Mouse (Mus musculus) limb, embryonic 13.5 days (tissue): Measurements from ENCODE around the gene Lbp. TPM values are rescaled to one million over a fixed set of nuclear protein-coding genes. Genes with fewer than 3 reads are reported as not detected.

Source experiments
- ATAC-seq: fragments of 200-750 bp; cut with Nextera tagmentation; 2 replicates; pipeline ENCODE4 v1.8.0; 2017; ENCODE audit warnings: low read depth, moderate number of reproducible peaks, moderate TSS enrichment; ENCODE audit not compliant: low FRiP score
- H3K27ac ChIP-seq: fragments of 300-500 bp; sonication (generic); 2 replicates; pipeline ENCODE4 v1.5.1; 2015; ENCODE audit warnings: inconsistent platforms, mild to moderate bottlenecking, moderate library complexity
- H3K27me3 ChIP-seq: fragments of 300-500 bp; sonication (generic); 2 replicates; pipeline ENCODE4 v1.6.1; 2015; ENCODE audit warnings: mild to moderate bottlenecking, inconsistent platforms
- H3K36me3 ChIP-seq: fragments of 300-500 bp; sonication (generic); 2 replicates; pipeline ENCODE4 v1.6.1; 2015; ENCODE audit warnings: inconsistent platforms, mild to moderate bottlenecking, moderate library complexity
- H3K4me1 ChIP-seq: fragments of 300-500 bp; sonication (generic); 2 replicates; pipeline ENCODE4 v1.6.1; 2015; ENCODE audit warnings: inconsistent platforms
- H3K4me2 ChIP-seq: fragments of 300-500 bp; sonication (generic); replicated peaks from 2 replicates; pipeline ENCODE4 v1.6.1; 2015; ENCODE audit warnings: inconsistent platforms, mild to moderate bottlenecking, moderate library complexity
- H3K4me3 ChIP-seq: fragments of 300-500 bp; sonication (generic); 2 replicates; pipeline ENCODE4 v1.5.1; 2015; ENCODE audit warnings: moderate library complexity, mild to moderate bottlenecking, inconsistent platforms
- H3K9ac ChIP-seq: fragments of 300-500 bp; sonication (generic); 2 replicates; pipeline ENCODE4 v1.6.1; 2015; ENCODE audit warnings: mild to moderate bottlenecking, inconsistent platforms
- H3K9me3 ChIP-seq: fragments of 300-500 bp; sonication (generic); 2 replicates; pipeline ENCODE4 v1.6.1; 2016; ENCODE audit warnings: inconsistent platforms
- WGBS: fragments of 180-500 bp; shearing (Covaris S2); methylation state at CpG from one replicate; pipeline ENCODE4 v1.1.7; 2015; 5-methylcytosine and 5-hydroxymethylcytosine counted together
- polyA plus RNA-seq: library from polyadenylated mRNA; unstranded; fragments of >200 nt; fragmentation: Nextera tagmentation; extraction: Ambion mirVana; gene quantifications from 2 replicates; pipeline ENCODE4 v1.2.1, GENCODE M21; 2015

Gene Lbp
- 3.9 and 4.7 TPM in 2 replicates for polyA plus RNA-seq

DNA sequence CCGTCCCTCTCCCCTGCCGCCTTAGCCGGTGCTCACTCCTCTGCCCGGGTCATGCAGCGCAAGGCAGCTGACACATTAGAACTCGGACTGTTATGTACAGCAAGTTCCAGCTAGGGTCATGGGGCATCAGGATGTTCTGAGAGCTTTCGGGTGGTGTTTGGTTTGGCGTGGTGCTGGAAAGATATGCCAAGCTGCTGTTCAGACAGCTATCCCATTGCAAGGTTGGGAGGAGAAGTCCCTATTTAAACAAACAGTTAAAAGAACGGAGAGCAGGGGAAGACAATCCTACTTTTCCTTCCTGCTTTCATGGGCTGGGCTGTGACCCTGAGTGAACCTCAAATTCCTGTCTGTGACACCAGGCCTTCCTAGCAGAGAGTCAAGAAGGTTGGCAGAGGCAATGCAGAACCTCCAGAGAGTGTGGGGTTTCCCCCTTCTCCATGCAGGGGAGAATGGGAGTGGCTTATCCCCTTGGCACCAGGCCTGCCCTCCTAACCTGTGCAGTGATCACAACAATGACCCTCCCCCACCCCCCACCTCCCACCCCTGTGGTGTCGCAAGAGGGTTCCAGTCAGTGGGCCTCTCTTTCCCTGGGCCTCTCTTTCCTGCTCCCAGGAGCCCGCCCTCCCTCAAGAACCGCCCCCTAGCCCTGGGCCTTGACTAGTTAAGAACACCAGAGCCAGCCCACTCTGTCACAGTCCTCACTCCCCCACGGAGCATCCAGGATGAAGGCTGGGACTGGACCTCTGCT, at the start of gene Lbp:
Gene Lbp (plus strand): TSS at position 546 of the 748 bp plus-strand sequence.
- Histone ChIP-seq H3K27ac (peak within 1 kb of the TSS; percentile 22; the same call in 1 of the 2 replicates), H3K9me3 (no peaks in the 10 kb centered on the region), H3K4me3 (no peak within 1 kb of the TSS), H3K36me3 (no peaks in the 10 kb centered on the region), H3K27me3 (no peaks in the 10 kb centered on the region), H3K4me1 (peaks cover 10% of the 10 kb centered on the region), H3K9ac (no peak within 1 kb of the TSS), H3K4me2 (no peak within 1 kb of the TSS; the same call in 1 of the 2 replicates)
- WGBS, result 49% methylated on average over 13 of the region's 13 CpGs
- peak; percentile 51 for ATAC-seq

DNA sequence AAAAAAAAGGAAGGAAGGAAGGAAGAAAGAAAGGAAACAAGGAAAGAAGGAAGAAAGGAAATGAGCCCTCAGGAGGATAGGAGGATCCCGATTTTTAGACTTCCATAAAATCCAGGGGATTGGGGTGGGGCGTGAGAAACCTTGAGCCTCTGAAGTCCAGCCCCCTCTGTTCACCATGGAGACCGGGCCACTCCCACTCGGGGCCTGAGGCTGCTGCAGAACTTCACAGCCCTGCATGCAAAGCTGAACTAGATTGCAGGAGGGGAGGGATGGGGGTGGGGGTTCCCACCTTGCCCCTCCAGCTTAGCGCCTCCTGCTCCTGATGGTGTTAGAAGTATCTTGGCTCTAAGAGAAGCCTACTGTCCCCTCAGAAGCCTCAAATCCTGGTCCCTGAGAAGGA, 49.4 kb upstream of the Lbp start:
- Histone ChIP-seq H3K9me3 (no peaks in the 10 kb centered on the region), H3K4me1 (peaks cover 27% of the 10 kb centered on the region), H3K4me3 (no peak overlapping the region), H3K27me3 (0 out of 2 replicates have a peak, but pooled peaks cover 4% of the 10 kb centered on the region), H3K27ac (no peak overlapping the region), H3K9ac (peak overlapping the region; percentile 39; the same call in 1 of the 2 replicates), H3K4me2 (0 out of 2 replicates have a peak overlapping the region, but pooled peaks have one; percentile 28), H3K36me3 (no peaks in the 10 kb centered on the region)
- 8% methylated on average over 5 of the region's 5 CpGs for WGBS
- ATAC-seq, result peak; percentile 73

DNA sequence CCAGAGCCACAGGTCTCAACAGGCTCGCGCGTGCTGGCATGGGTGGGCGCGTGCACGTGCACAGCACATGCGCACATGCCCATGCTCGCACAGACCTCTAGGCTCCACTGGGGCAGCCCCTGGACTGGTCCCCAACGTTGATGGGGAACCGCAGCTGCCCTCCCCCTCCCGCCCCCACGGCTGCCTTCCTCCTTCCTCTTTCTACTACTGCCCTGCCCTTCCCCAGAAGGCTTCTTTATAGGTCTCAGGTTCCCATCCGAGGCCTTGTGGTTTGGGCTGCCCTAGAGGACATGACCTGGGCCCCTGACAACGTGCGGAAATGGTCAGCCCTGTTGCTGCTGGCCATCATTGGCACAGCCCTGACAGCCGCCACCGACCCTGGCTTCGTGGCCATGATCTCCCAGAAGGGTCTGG, 48.3 kb upstream of the Lbp start, which contains the start of gene Bpi:
Gene Bpi (plus strand): TSS at position 90 of the 414 bp plus-strand sequence.
- Histone ChIP-seq H3K4me1 (peaks cover 27% of the 10 kb centered on the region), H3K4me3 (no peak within 1 kb of the TSS), H3K27ac (no peak within 1 kb of the TSS), H3K4me2 (peak within 1 kb of the TSS; percentile 30), H3K9ac (peak within 1 kb of the TSS; percentile 39; the same call in 1 of the 2 replicates), H3K36me3 (no peaks in the 10 kb centered on the region), H3K27me3 (0 out of 2 replicates have a peak, but pooled peaks cover 4% of the 10 kb centered on the region), H3K9me3 (no peaks in the 10 kb centered on the region)
- 51% methylated on average over 18 of the region's 18 CpGs for WGBS
- ATAC-seq, result no peak

DNA sequence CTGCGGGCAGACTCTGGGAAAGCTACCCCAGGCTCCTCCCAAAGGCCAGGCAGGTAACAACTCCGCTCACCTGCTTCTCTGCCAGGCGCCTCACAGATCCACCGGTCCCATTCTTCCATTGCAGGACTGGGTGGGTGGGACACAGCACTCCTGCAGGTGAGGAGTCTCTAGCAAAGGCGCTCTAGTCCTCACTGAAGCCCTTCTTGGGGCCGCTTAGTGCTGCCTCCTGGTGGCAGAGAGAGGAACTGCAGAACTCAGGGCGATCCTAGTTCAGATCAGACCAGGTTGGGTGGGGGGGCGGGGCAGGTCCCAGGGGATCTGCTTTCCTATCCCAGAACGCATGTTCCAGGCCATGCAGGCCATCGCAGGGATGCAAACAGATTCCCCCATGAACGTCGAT, 47.5 kb upstream of the Lbp start:
- Histone ChIP-seq H3K9ac (no peak overlapping the region), H3K4me2 (peak overlapping the region; percentile 30; the same call in 1 of the 2 replicates), H3K4me1 (peaks cover 27% of the 10 kb centered on the region), H3K36me3 (no peaks in the 10 kb centered on the region), H3K4me3 (no peak overlapping the region), H3K27ac (no peak overlapping the region), H3K27me3 (0 out of 2 replicates have a peak, but pooled peaks cover 4% of the 10 kb centered on the region), H3K9me3 (no peaks in the 10 kb centered on the region)
- 11% methylated on average over 12 of the region's 12 CpGs for WGBS
- 0 out of 2 replicates have a peak, but pooled peaks have one; percentile 13 for ATAC-seq

DNA sequence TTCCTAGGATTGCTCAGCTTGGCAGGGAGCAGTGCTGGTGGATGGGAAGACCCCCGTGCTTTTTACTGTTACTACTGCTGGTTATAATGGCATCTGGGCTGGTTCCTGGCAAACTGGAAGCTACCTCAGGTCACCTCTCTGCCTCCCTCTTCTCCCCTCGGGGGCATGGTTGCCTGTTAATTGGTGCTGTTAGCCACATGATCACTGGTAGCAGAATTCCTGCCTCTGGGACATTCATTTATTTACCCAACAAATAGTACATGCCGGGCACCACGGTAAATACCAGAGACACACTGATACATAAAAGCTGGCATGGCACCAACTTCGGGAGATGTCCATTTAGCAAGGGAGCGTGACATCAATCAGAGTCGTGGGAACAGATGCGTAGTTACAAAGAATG, 46.8 kb upstream of the Lbp start:
- H3K4me3 ChIP-seq, result no peak overlapping the region
- 67% methylated on average over 8 of the region's 8 CpGs for WGBS
- H3K27ac ChIP-seq, result no peak overlapping the region
- no peaks in the 10 kb centered on the region for H3K36me3 ChIP-seq
- H3K27me3 ChIP-seq, result 0 out of 2 replicates have a peak, but pooled peaks cover 4% of the 10 kb centered on the region
- no peak for ATAC-seq
- H3K9ac ChIP-seq, result no peak overlapping the region
- H3K4me2 ChIP-seq, result no peak overlapping the region
- no peaks in the 10 kb centered on the region for H3K9me3 ChIP-seq
- peaks cover 27% of the 10 kb centered on the region for H3K4me1 ChIP-seq

DNA sequence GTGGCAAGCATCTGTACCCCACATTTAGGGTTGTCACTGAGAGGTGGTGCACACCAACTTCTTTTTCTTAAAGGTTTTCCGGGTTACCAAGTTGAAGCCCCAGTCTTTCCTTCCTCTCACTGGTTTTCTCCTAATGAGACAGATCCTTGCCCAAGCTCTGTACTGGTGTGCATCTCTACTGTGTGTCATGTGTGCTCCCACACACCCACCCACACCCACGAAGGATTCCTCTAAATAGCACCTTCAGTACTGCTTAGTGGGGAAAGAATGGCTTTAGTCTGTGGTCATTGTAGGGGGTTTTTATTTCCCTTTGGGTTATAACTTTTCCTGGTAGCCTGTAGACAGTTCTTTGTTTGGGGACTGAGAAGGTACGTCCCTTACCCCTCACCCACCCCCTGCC, 41.4 kb upstream of the Lbp start:
- Histone ChIP-seq H3K27ac (no peak overlapping the region), H3K9me3 (no peaks in the 10 kb centered on the region), H3K4me2 (no peak overlapping the region), H3K27me3 (0 out of 2 replicates have a peak, but pooled peaks cover 4% of the 10 kb centered on the region), H3K9ac (no peak overlapping the region), H3K4me3 (no peak overlapping the region), H3K36me3 (no peaks in the 10 kb centered on the region), H3K4me1 (no peaks in the 10 kb centered on the region)
- ATAC-seq, result no peak
- 81% methylated on average over 3 of the region's 3 CpGs for WGBS

DNA sequence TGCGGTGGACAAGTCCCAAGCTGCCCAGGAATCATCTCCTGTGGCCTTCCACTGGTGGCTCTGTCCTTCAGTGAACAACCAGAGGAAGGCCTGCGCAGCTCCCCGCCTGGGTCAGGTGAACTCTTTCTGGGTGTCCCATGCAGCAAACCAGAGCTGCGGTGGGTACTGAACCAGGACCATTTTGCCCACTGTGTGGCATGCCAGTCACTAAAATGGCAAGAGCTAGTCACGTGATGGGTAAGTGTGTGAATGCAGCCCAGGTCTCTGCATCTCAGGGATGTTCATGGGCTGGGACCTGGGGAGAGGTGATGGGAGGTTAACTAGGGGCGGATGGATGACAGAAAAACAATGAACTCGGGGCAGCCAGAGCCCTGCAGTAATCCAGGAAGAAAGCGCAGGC, 36.3 kb upstream of the Lbp start:
- Histone ChIP-seq H3K27me3 (no peaks in the 10 kb centered on the region), H3K4me1 (peaks cover 17% of the 10 kb centered on the region), H3K27ac (no peak overlapping the region), H3K4me2 (no peak overlapping the region), H3K4me3 (no peak overlapping the region), H3K36me3 (no peaks in the 10 kb centered on the region), H3K9me3 (no peaks in the 10 kb centered on the region), H3K9ac (no peak overlapping the region)
- ATAC-seq, result no peak
- WGBS, result 83% methylated on average over 8 of the region's 8 CpGs

DNA sequence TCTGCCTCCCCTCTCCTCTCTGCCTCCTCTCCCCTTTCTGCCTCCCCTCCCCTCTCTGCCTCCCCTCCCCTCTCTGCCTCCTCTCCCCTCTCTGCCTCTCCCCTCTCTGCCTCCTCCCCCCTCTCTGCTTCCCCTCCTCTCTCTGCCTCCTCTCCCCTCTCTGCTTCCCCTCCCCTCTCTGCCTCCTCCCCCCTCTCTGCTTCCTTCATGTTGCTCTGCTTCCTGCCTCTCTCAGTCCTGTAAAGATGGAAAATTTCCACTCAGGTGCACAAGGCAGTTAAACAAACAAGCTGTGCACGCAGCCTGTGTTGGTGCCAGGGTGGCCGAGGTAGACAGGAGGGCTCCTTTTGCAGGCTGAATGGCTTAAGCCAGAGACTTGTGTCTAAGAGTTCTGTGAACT, 32.6 kb upstream of the Lbp start:
- Histone ChIP-seq H3K36me3 (no peaks in the 10 kb centered on the region), H3K27me3 (no peaks in the 10 kb centered on the region), H3K27ac (peak overlapping the region; percentile 85), H3K4me1 (peaks cover 17% of the 10 kb centered on the region), H3K9ac (no peak overlapping the region), H3K4me3 (no peak overlapping the region), H3K9me3 (no peaks in the 10 kb centered on the region), H3K4me2 (no peak overlapping the region)
- ATAC-seq, result no peak
- WGBS, result 16% methylated on average over 2 of the region's 2 CpGs

DNA sequence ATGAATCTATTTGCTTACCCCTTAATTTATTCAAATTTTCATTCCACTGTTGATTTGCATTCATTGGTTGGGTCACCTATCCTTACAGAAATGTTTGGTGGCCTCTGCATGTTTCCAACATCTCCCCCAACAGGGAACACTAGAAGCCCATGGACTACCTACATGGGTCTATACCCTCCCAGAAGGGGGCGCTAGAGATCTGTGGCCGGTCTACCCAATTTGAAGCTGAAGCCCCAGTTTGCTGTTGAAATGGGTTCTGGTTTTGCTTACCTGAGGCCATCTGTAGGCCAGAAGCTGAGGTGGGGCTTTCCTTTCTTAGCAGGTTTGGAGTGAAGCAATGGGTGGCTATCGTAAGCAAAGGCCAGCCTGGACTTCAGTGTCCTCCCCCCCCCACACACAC, 30.9 kb upstream of the Lbp start:
- H3K27ac ChIP-seq, result no peak overlapping the region
- 94% methylated on average over 3 of the region's 3 CpGs for WGBS
- no peak overlapping the region for H3K9ac ChIP-seq
- no peaks in the 10 kb centered on the region for H3K9me3 ChIP-seq
- no peak overlapping the region for H3K4me2 ChIP-seq
- ATAC-seq, result no peak
- no peaks in the 10 kb centered on the region for H3K36me3 ChIP-seq
- H3K4me3 ChIP-seq, result no peak overlapping the region
- H3K27me3 ChIP-seq, result no peaks in the 10 kb centered on the region
- peaks cover 17% of the 10 kb centered on the region for H3K4me1 ChIP-seq

DNA sequence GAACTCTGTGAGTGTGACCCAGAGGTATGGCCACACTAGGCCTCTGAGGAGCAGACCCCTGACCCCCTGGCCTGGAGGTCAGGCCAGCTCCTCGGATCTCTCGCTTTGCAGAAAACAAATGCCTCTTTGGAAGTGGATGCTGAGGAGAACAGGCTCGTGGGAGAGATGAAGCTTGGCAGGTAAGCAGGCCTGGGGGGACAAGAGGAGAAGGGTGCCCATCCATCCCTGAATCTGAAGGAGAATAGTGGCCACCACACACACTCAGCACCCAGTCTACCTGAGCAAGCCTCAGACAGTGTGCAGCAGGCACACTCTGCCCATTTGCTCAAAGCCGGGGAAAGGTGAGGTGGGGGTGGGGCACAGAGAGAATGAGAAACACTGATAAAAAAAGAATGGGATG, 30.5 kb upstream of the Lbp start:
- no peak overlapping the region for H3K9ac ChIP-seq
- ATAC-seq, result no peak
- no peak overlapping the region for H3K4me3 ChIP-seq
- H3K27me3 ChIP-seq, result no peaks in the 10 kb centered on the region
- no peaks in the 10 kb centered on the region for H3K9me3 ChIP-seq
- no peaks in the 10 kb centered on the region for H3K36me3 ChIP-seq
- H3K4me2 ChIP-seq, result no peak overlapping the region
- H3K27ac ChIP-seq, result no peak overlapping the region
- WGBS, result 71% methylated on average over 4 of the region's 4 CpGs
- H3K4me1 ChIP-seq, result peaks cover 17% of the 10 kb centered on the region

DNA sequence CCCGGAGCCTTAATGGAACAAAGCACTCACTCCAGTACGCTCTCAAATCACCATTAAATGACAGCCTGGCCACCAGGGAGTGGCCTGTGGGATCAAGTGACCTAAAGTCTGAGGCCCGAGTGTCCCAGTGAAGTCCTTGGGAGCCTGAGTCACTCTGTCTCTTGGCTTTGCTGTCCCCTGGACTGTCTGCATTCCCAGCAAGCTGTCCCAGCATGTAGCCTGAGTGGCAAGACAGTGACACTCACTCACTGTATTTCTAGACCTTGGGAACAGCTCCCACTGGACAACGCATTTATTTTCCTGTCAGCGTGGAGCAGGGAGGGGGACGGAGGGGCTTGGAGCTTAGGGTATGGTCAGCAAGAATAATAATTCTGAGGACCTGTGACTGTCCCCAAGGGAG, 29.8 kb upstream of the Lbp start:
- no peak for ATAC-seq
- H3K9ac ChIP-seq, result no peak overlapping the region
- H3K36me3 ChIP-seq, result no peaks in the 10 kb centered on the region
- no peaks in the 10 kb centered on the region for H3K27me3 ChIP-seq
- no peak overlapping the region for H3K4me2 ChIP-seq
- no peak overlapping the region for H3K27ac ChIP-seq
- H3K9me3 ChIP-seq, result no peaks in the 10 kb centered on the region
- peaks cover 18% of the 10 kb centered on the region for H3K4me1 ChIP-seq
- 66% methylated on average over 6 of the region's 6 CpGs for WGBS
- H3K4me3 ChIP-seq, result no peak overlapping the region

DNA sequence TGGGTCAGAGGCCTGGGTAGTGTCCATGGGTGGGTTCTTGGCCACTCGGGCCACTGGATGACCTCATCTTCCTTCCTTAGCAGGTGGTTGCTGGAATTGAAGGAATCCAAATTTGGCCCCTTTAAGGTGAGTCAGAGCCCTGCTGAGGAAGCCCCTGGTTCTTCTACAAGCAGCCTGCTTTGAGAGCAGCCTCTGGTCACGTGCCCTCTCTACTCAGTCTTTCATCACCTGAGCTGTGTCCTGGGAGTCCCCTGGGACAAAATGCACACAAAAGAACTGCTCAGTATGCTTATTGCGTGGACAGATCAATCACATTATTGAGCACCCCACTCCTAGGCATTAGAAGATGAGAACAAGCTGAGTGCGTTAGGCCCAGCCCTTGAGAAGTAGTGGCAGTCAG, 29.4 kb upstream of the Lbp start:
- ATAC-seq, result no peak
- Histone ChIP-seq H3K36me3 (no peaks in the 10 kb centered on the region), H3K4me2 (no peak overlapping the region), H3K9me3 (no peaks in the 10 kb centered on the region), H3K27ac (no peak overlapping the region), H3K4me3 (no peak overlapping the region), H3K9ac (no peak overlapping the region), H3K4me1 (peaks cover 22% of the 10 kb centered on the region), H3K27me3 (no peaks in the 10 kb centered on the region)
- 70% methylated on average over 4 of the region's 4 CpGs for WGBS
